Mouse (Mus musculus) olfactory bulb, adult 2 months (tissue): ENCODE results near the gene Gm17364. TPM values are rescaled to one million over a fixed set of nuclear protein-coding genes. Genes with fewer than 3 reads are reported as not detected.

Experiments
- H3K27ac ChIP-seq: fragments of 200-500 bp; 2 replicates; pipeline ENCODE4 v1.5.1; 2012; ENCODE audit warnings: low read depth, low read length; ENCODE audit not compliant: insufficient read depth
- H3K4me1 ChIP-seq: fragments of 200-500 bp; 2 replicates; pipeline ENCODE4 v1.6.1; 2012; ENCODE audit warnings: low read length; ENCODE audit not compliant: control insufficient read depth, insufficient read depth
- H3K4me3 ChIP-seq: fragments of 200-500 bp; 2 replicates; pipeline ENCODE4 v1.5.1; 2012; ENCODE audit warnings: mild to moderate bottlenecking, low read depth, low read length, moderate library complexity; ENCODE audit not compliant: insufficient read depth
- CTCF ChIP-seq: fragments of 200-500 bp; IDR thresholded peaks from 2 replicates; pipeline ENCODE4 v1.5.1; 2012; ENCODE audit warnings: low read depth, mild to moderate bottlenecking, low read length, moderate library complexity; ENCODE audit not compliant: insufficient read depth
- POLR2A ChIP-seq: fragments of 200-500 bp; IDR thresholded peaks from 2 replicates; pipeline ENCODE4 v1.6.1; 2012; ENCODE audit warnings: mild to moderate bottlenecking, low read depth, low read length, moderate library complexity; ENCODE audit not compliant: insufficient read depth
- WGBS: fragments of 180-500 bp; shearing (Covaris S2); methylation state at CpG from one replicate; pipeline ENCODE4 v1.1.7; 2018; 5-methylcytosine and 5-hydroxymethylcytosine counted together
- polyA plus RNA-seq: library from polyadenylated mRNA; stranded (reverse); fragments of >200 nt; gene quantifications from 2 replicates; pipeline ENCODE4 v1.2.4, GENCODE M21; 2012; ENCODE audit warnings: low replicate concordance; ENCODE audit not compliant: missing spikeins, insufficient read depth, insufficient read length

Gm17364 gene
- polyA plus RNA-seq, 1 experiment: not detected

DNA sequence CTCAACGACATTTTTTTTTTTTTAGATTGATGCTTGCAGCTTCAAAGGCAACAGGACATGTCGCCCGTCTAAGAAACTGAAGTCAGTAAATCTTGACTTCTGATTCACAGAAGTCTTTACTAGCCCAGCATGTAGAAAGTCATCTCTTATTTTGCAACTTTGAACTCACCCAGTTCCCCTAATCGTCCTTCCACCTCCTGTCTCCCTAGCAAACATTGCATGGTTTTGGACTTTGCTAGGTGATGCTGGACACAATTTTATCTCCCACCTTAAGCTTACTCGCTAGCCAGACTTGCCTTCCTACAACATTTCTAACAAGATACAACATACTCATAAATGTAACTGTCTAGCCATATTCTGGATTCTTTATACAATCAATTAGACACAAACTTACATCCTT, 45.7 kb downstream of the Gm17364 start:
- Histone ChIP-seq H3K4me1 (peaks cover 11% of the 10 kb centered on the region), H3K27ac (no peak overlapping the region), H3K4me3 (no peak overlapping the region)
- TF ChIP-seq POLR2A: no peak
- no peak for TF ChIP-seq CTCF
- 94% methylated on average over 5 of the region's 5 CpGs for WGBS

DNA sequence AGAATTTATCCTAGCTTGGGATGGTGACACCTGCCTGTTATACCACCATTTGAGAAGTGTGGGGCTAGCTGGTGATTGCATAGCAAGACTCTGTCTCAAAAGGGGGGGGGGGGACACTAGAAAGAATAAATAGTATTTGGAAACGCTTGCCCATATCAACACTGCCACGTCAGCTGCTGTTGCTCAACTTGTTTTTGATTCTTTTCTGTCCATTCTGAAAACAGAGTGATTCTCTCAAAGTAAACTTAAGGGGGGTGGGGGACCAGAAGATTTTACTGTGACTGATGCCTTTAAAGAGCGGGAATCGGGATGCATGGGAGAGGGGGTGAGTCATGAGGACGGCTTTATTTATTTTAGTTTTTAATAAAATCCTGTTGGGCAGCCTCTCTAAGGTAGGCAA, 47.3 kb downstream of the Gm17364 start:
- 85% methylated on average over 5 of the region's 5 CpGs for WGBS
- H3K4me3 ChIP-seq: no peak overlapping the region
- no peak for TF ChIP-seq CTCF
- TF ChIP-seq POLR2A: no peak

More for the DNA sequence above, 47.3 kb downstream of the Gm17364 start:
- peaks cover 2% of the 10 kb centered on the region for H3K4me1 ChIP-seq
- no peak overlapping the region for H3K27ac ChIP-seq

Other genes with a start within 250 kb of the Gm17364 start
- not detected in 2 replicates for gene Mak, start 194.3 kb downstream of the Gm17364 start, polyA plus RNA-seq
- gene Gcm2, start 162.9 kb downstream of the Gm17364 start, polyA plus RNA-seq: not detected in 2 replicates
- not detected in 2 replicates for gene Sycp2l, start 159.7 kb downstream of the Gm17364 start, polyA plus RNA-seq
- gene Elovl2, start 53.6 kb downstream of the Gm17364 start, polyA plus RNA-seq: not detected in 2 replicates
- not detected in 2 replicates for gene Smim13, start 24.1 kb downstream of the Gm17364 start, polyA plus RNA-seq
- gene Nedd9, start 213.4 kb upstream of the Gm17364 start, polyA plus RNA-seq: not detected in 2 replicates